ENCODE assay signal across 11 mouse cellular contexts in genomic region chr13:91352311-91352710, GRCm38 (mm10).
A peak's percentile ranks its signal among the peaks of the same experiment; 100 is the strongest.
DNase-seq lines count a peak whose midpoint lies in the region; ATAC-seq and TF ChIP-seq lines count a peak whose summit lies in the region.
"Had no signal": no experiment of that assay in that cellular context is flagged by ENCODE, and none has a peak within 500 bp of the region (broad histone marks: within the 10 kb centered on the region; RNA-seq: fewer than 3 reads in every experiment).

No protein-coding gene starts in this region.

- H3K4me3 ChIP-seq in liver, adult 2 months (ENCODE audit: insufficient read depth, low read depth, low read length) = no peak overlapping the region
- no peak overlapping the region for H3K4me3 ChIP-seq in liver, embryonic 11.5 days (ENCODE audit: low read depth, low read length)
- no peak overlapping the region for H3K4me3 ChIP-seq in heart, embryonic 13.5 days
- no peak overlapping the region for H3K4me3 ChIP-seq in intestine, postnatal 0 days (ENCODE audit: low read depth, low read length)
- no peak overlapping the region for H3K4me3 ChIP-seq in stomach, embryonic 15.5 days (replicated peaks)
- H3K4me3 ChIP-seq: limb, embryonic 15.5 days had no signal

- TF ChIP-seq POLR2A in liver, adult 2 months (IDR thresholded peaks at IDR 0.05; ENCODE audit: extremely low read depth, insufficient read depth, low read length) = no peak

- no peaks in the 10 kb centered on the region for H3K4me1 ChIP-seq in liver, adult 2 months (ENCODE audit: control insufficient read depth, insufficient read depth, low read length)
- H3K4me1 ChIP-seq in liver, embryonic 11.5 days (replicated peaks; ENCODE audit: control insufficient read depth, insufficient read depth, low read length) = no peaks in the 10 kb centered on the region
- H3K4me1 ChIP-seq in heart, embryonic 13.5 days = peaks cover 19% of the 10 kb centered on the region
- H3K4me1 ChIP-seq in intestine, postnatal 0 days (replicated peaks; ENCODE audit: control insufficient read depth, insufficient read depth, low read length) = no peaks in the 10 kb centered on the region
- 0 out of 2 replicates have a peak, but pooled peaks cover 6% of the 10 kb centered on the region for H3K4me1 ChIP-seq in stomach, embryonic 15.5 days
- H3K4me1 ChIP-seq: limb, embryonic 15.5 days had no signal

- no peaks in the 10 kb centered on the region for H3K36me3 ChIP-seq in liver, adult 2 months (ENCODE audit: control insufficient read depth, insufficient read depth, low read length)
- H3K36me3 ChIP-seq in liver, embryonic 11.5 days (ENCODE audit: control insufficient read depth, insufficient read depth, low read length) = no peaks in the 10 kb centered on the region
- H3K36me3 ChIP-seq in heart, embryonic 13.5 days = no peaks in the 10 kb centered on the region
- no peaks in the 10 kb centered on the region for H3K36me3 ChIP-seq in intestine, postnatal 0 days (ENCODE audit: control insufficient read depth, insufficient read depth)
- H3K36me3 ChIP-seq in stomach, embryonic 15.5 days = no peaks in the 10 kb centered on the region
- H3K36me3 ChIP-seq: limb, embryonic 15.5 days had no signal

- no peak overlapping the region for H3K9ac ChIP-seq in liver, adult 2 months (ENCODE audit: low read depth, low read length)
- no peak overlapping the region for H3K9ac ChIP-seq in liver, embryonic 11.5 days (ENCODE audit: low read depth, low read length)
- no peak overlapping the region for H3K9ac ChIP-seq in heart, embryonic 13.5 days
- no peak overlapping the region for H3K9ac ChIP-seq in intestine, postnatal 0 days (ENCODE audit: low read depth, low read length)
- H3K9ac ChIP-seq in stomach, embryonic 15.5 days = no peak overlapping the region
- H3K9ac ChIP-seq: limb, embryonic 15.5 days had no signal

- ATAC-seq in liver, embryonic 11.5 days (replicated peaks; ENCODE audit: low FRiP score) = no peak
- ATAC-seq in heart, embryonic 13.5 days (ENCODE audit: extremely low read depth, insufficient number of reproducible peaks, low FRiP score, low TSS enrichment) = 0 out of 2 replicates have a peak, but pooled peaks have one; percentile 46
- 0 out of 2 replicates have a peak, but pooled peaks have one; percentile 13 for ATAC-seq in intestine, postnatal 0 days
- ATAC-seq in stomach, embryonic 15.5 days (ENCODE audit: insufficient read depth, low FRiP score, low read depth) = peak; percentile 65; the same call in 1 of the 2 replicates

- WGBS in liver, adult 2 months = 81% methylated on average over 8 of the region's 8 CpGs
- 76% methylated on average over 8 of the region's 8 CpGs for WGBS in liver, embryonic 11.5 days
- 36% methylated on average over 8 of the region's 8 CpGs for WGBS in heart, embryonic 13.5 days
- 53% methylated on average over 8 of the region's 8 CpGs for WGBS in intestine, postnatal 0 days
- WGBS in stomach, embryonic 15.5 days = 43% methylated on average over 8 of the region's 8 CpGs

- no peak overlapping the region for H3K27ac ChIP-seq in liver, adult 2 months (replicated peaks; ENCODE audit: insufficient read depth, low read depth, low read length)
- H3K27ac ChIP-seq in liver, embryonic 11.5 days (ENCODE audit: low read depth, low read length) = no peak overlapping the region
- H3K27ac ChIP-seq in heart, embryonic 13.5 days (replicated peaks) = peak overlapping the region; percentile 36; the same call in 1 of the 2 replicates
- no peak overlapping the region for H3K27ac ChIP-seq in intestine, postnatal 0 days (ENCODE audit: low read depth, low read length)
- peak overlapping the region; percentile 40 for H3K27ac ChIP-seq in stomach, embryonic 15.5 days
- H3K27ac ChIP-seq: limb, embryonic 15.5 days had no signal

- no peaks in the 10 kb centered on the region for H3K9me3 ChIP-seq in liver, embryonic 11.5 days (ENCODE audit: control insufficient read depth, low read length)
- H3K9me3 ChIP-seq in heart, embryonic 13.5 days = no peaks in the 10 kb centered on the region
- H3K9me3 ChIP-seq in intestine, postnatal 0 days (ENCODE audit: control insufficient read depth) = no peaks in the 10 kb centered on the region
- no peaks in the 10 kb centered on the region for H3K9me3 ChIP-seq in stomach, embryonic 15.5 days
- H3K9me3 ChIP-seq: limb, embryonic 15.5 days had no signal

- no peaks in the 10 kb centered on the region for H3K79me2 ChIP-seq in liver, adult 2 months (ENCODE audit: control insufficient read depth, insufficient read depth, low read length)

- no peaks in the 10 kb centered on the region for H3K27me3 ChIP-seq in liver, adult 2 months (ENCODE audit: control insufficient read depth, insufficient read depth, low read length)
- no peaks in the 10 kb centered on the region for H3K27me3 ChIP-seq in liver, embryonic 11.5 days (replicated peaks; ENCODE audit: control insufficient read depth, insufficient read depth, low read length)
- H3K27me3 ChIP-seq in heart, embryonic 13.5 days (replicated peaks) = no peaks in the 10 kb centered on the region
- H3K27me3 ChIP-seq in intestine, postnatal 0 days (replicated peaks; ENCODE audit: control insufficient read depth, insufficient read depth, low read length) = no peaks in the 10 kb centered on the region
- no peaks in the 10 kb centered on the region for H3K27me3 ChIP-seq in stomach, embryonic 15.5 days (replicated peaks)
- H3K27me3 ChIP-seq: limb, embryonic 15.5 days had no signal

- no peak for TF ChIP-seq CTCF in liver, adult 2 months (IDR thresholded peaks at IDR 0.05; ENCODE audit: low read depth, low read length)
- no peak for TF ChIP-seq CTCF in intestine, postnatal 0 days (IDR thresholded peaks at IDR 0.05; ENCODE audit: low read depth)

- H3K4me2 ChIP-seq in liver, embryonic 11.5 days = no peak overlapping the region
- peak overlapping the region; percentile 18 for H3K4me2 ChIP-seq in heart, embryonic 13.5 days
- no peak overlapping the region for H3K4me2 ChIP-seq in intestine, postnatal 0 days (replicated peaks; ENCODE audit: low read depth)
- H3K4me2 ChIP-seq in stomach, embryonic 15.5 days = no peak overlapping the region
- H3K4me2 ChIP-seq: limb, embryonic 15.5 days had no signal

- peak; percentile 7 for DNase-seq in liver, adult 2 months (ENCODE audit: extremely low read depth, low read depth, low spot score)
- DNase-seq in liver, embryonic 11.5 days (ENCODE audit: low spot score) = no peak
- no peak for DNase-seq in adrenal gland, adult 2 months
- no peak for DNase-seq in spleen, postnatal 4 days (ENCODE audit: low spot score in 2 of 2)
- DNase-seq in left cerebral cortex, adult 8-10 months (ENCODE audit: low spot score in 2 of 2) = no peak
- DNase-seq: cerebellum, adult 2 months; thymus, postnatal 4 days had no signal

Comparison
In these comparisons a context has a peak if more than half of its experiments do, and no peak if none do; other contexts are left out.
1. H3K27ac ChIP-seq: peak in heart, embryonic 13.5 days (single experiment) and stomach, embryonic 15.5 days (single experiment); none in liver, adult 2 months (single experiment), liver, embryonic 11.5 days (single experiment) and intestine, postnatal 0 days (single experiment).